Mouse (Mus musculus) CH12.LX (cell line): ENCODE results near the gene Tnnt1. TPM values are rescaled to one million over a fixed set of nuclear protein-coding genes. Genes with fewer than 3 reads are reported as not detected.

Experiments
- DNase-seq: peaks from one replicate; pipeline ENCODE4 v3.0.0-alpha.2; 2013; ENCODE audit errors: extremely low read depth
- H3K27ac ChIP-seq: 2 replicates; pipeline ENCODE4 v1.5.1; 2012; ENCODE audit warnings: low read depth, mild to moderate bottlenecking, control low read depth, moderate library complexity; ENCODE audit not compliant: insufficient read depth
- H3K27me3 ChIP-seq: replicated peaks from 2 replicates; pipeline ENCODE3; 2012; ENCODE audit warnings: inconsistent platforms
- H3K36me3 ChIP-seq, 2 experiments: replicated peaks in 1 of 2; 2 replicates each; pipeline versions ENCODE3 to v1.6.1; 2012; ENCODE audit warnings: inconsistent platforms in 1 of 2, low read length in 1 of 2, mild to moderate bottlenecking in 1 of 2, mixed read lengths in 1 of 2, moderate library complexity in 1 of 2; ENCODE audit not compliant: control insufficient read depth in 1 of 2, insufficient read depth in 1 of 2
- H3K4me1 ChIP-seq, 2 experiments: 2 replicates each; pipeline ENCODE4 v1.6.1; 2012; ENCODE audit warnings: inconsistent platforms in 1 of 2, moderate library complexity in 1 of 2; ENCODE audit not compliant: insufficient read depth in 2 of 2, control insufficient read depth in 1 of 2
- H3K4me2 ChIP-seq: 2 replicates; pipeline ENCODE4 v1.6.1; 2012; ENCODE audit warnings: low read depth, mild to moderate bottlenecking, control low read depth; ENCODE audit not compliant: poor library complexity, insufficient read depth, severe bottlenecking
- H3K4me3 ChIP-seq, 3 experiments: fragments of 150-350 bp in 1 of 3; sonication (generic) in 1 of 3; replicated peaks in 1 of 3; 2 replicates each; pipeline versions ENCODE3 to v1.5.1; 2011 to 2012; ENCODE audit warnings: low read depth in 2 of 3, low read length in 2 of 3, mild to moderate bottlenecking in 2 of 3, moderate library complexity in 2 of 3, control low read depth in 1 of 3, improper control_type of control experiment in 1 of 3, inconsistent platforms in 1 of 3, mixed read lengths in 1 of 3; ENCODE audit not compliant: poor library complexity in 1 of 3
- H3K79me2 ChIP-seq: replicated peaks from 2 replicates; pipeline ENCODE4 v1.6.1; 2012; ENCODE audit warnings: mild to moderate bottlenecking, moderate library complexity; ENCODE audit not compliant: control insufficient read depth, poor library complexity, insufficient read depth, severe bottlenecking; ENCODE audit errors: extremely low read depth
- H3K9ac ChIP-seq: 2 replicates; pipeline ENCODE4 v1.6.1; 2012; ENCODE audit warnings: low read depth, mild to moderate bottlenecking, control low read depth, moderate library complexity; ENCODE audit not compliant: insufficient read depth
- H3K9me3 ChIP-seq: replicated peaks from 2 replicates; pipeline ENCODE3; 2012; ENCODE audit warnings: low read length, inconsistent platforms, mixed read lengths
- CHD1 ChIP-seq: IDR thresholded peaks from 2 replicates; pipeline ENCODE4 v1.6.1; 2012; ENCODE audit warnings: low read depth, low read length, improper control_type of control experiment, inconsistent platforms
- CTCF ChIP-seq, 2 experiments: IDR thresholded peaks in 1 of 2; conservative IDR thresholded peaks in 1 of 2; 2 replicates each; pipeline ENCODE4 v1.5.1; 2011 to 2012; ENCODE audit warnings: low read depth in 2 of 2, low read length in 2 of 2, improper control_type of control experiment in 1 of 2, inconsistent platforms in 1 of 2, mild to moderate bottlenecking in 1 of 2, moderate library complexity in 1 of 2
- EP300 ChIP-seq: IDR thresholded peaks from 2 replicates; pipeline ENCODE4 v1.6.1; 2011; ENCODE audit warnings: low read length, improper control_type of control experiment
- IRF4 ChIP-seq: IDR thresholded peaks from 2 replicates; pipeline ENCODE4 v1.6.1; 2014; ENCODE audit warnings: low read depth, mild to moderate bottlenecking, inconsistent platforms, low read length, improper control_type of control experiment
- KAT2A ChIP-seq: IDR thresholded peaks from 2 replicates; pipeline ENCODE4 v1.6.1; 2012; ENCODE audit warnings: low read length, improper control_type of control experiment, inconsistent platforms; ENCODE audit not compliant: insufficient replicate concordance
- MEF2A ChIP-seq: IDR thresholded peaks from 2 replicates; pipeline ENCODE4 v1.6.1; 2014; ENCODE audit warnings: low read depth, mild to moderate bottlenecking, inconsistent platforms, low read length, improper control_type of control experiment, borderline replicate concordance
- MXI1 ChIP-seq: IDR thresholded peaks from 2 replicates; pipeline ENCODE4 v1.6.1; 2011; ENCODE audit warnings: mild to moderate bottlenecking, low read depth, low read length, improper control_type of control experiment
- SIN3A ChIP-seq: IDR thresholded peaks from 2 replicates; pipeline ENCODE4 v1.6.1; 2012; ENCODE audit warnings: low read length, improper control_type of control experiment, inconsistent platforms
- SMC3 ChIP-seq: IDR thresholded peaks from 2 replicates; pipeline ENCODE4 v1.6.1; 2011; ENCODE audit warnings: low read depth, low read length, improper control_type of control experiment
- USF1 ChIP-seq: IDR thresholded peaks from 2 replicates; pipeline ENCODE4 v1.6.1; 2014; ENCODE audit warnings: low read depth, mild to moderate bottlenecking, inconsistent platforms, low read length, improper control_type of control experiment
- ZC3H11A ChIP-seq: IDR thresholded peaks from 2 replicates; pipeline ENCODE4 v1.6.1; 2012; ENCODE audit warnings: low read depth, mild to moderate bottlenecking, inconsistent platforms, low read length, improper control_type of control experiment
- dilution Hi-C: fragments of 300-500 bp; cut with MboI; formaldehyde crosslinking; loops from 2 replicates; pipeline ENCODE4 v1.14.3; 2020; ENCODE audit warnings: low sequenced_read_pairs; ENCODE audit not compliant: extremely low pct_unique_long_range_greater_than_20kb, extremely low pct_ligation_motif_present
- in situ Hi-C: fragments of 300-500 bp; cut with MboI; formaldehyde crosslinking; loops from 3 replicates; pipeline ENCODE4 v1.14.3; 2019; ENCODE audit warnings: low sequenced_read_pairs, low pct_ligation_motif_present, low pct_unique_long_range_greater_than_20kb, mixed read lengths
- polyA plus RNA-seq: library from polyadenylated mRNA; unstranded; fragments of >175 nt; gene quantifications from 2 replicates; pipeline ENCODE4 v1.2.1, GENCODE M21; 2012; ENCODE audit warnings: low read depth; ENCODE audit not compliant: insufficient read length
- total RNA-seq, 2 experiments: library from RNA; depleted of rRNA; stranded (reverse); fragments of 300-350 nt in 1 of 2; fragments of >200 nt in 1 of 2; gene quantifications; 2 replicates each; pipeline ENCODE4 v1.2.3; 2012 to 2014

The Tnnt1 gene
- total and polyA plus RNA-seq, 3 experiments: 0.30 to 0.36 TPM; not detected in 1

- Histone ChIP-seq H3K27ac (no peak overlapping the region), H3K9ac (no peak overlapping the region), H3K4me2 (no peak overlapping the region), H3K27me3 (no peaks in the 10 kb centered on the region), H3K4me3 (no peak overlapping the region), H3K36me3 (peaks cover 28 to 71% of the 10 kb centered on the region in 2 experiments), H3K79me2 (no peaks in the 10 kb centered on the region), H3K9me3 (no peaks in the 10 kb centered on the region), H3K4me1 (peaks cover 2 to 10% of the 10 kb centered on the region in 2 experiments; a peak in 3 of 4 replicates)
- TF ChIP-seq MXI1: no peak
- no peak for TF ChIP-seq IRF4
- TF ChIP-seq CHD1: no peak
- no peak for TF ChIP-seq CTCF (conservative IDR thresholded peaks at IDR 0.05 in 1 of 2, IDR thresholded peaks at IDR 0.05 in 1 of 2; ENCODE audit: low read depth in 2 of 2, low read length in 2 of 2)
- no peak for TF ChIP-seq MEF2A
- in situ Hi-C loops: no loop called here
- dilution Hi-C loops: no loop called here
- no peak for DNase-seq
Observed at GRCm38 (mm10) chr7:4467801-4468200, 48.4 kb downstream of the Tnnt1 start.

DNA sequence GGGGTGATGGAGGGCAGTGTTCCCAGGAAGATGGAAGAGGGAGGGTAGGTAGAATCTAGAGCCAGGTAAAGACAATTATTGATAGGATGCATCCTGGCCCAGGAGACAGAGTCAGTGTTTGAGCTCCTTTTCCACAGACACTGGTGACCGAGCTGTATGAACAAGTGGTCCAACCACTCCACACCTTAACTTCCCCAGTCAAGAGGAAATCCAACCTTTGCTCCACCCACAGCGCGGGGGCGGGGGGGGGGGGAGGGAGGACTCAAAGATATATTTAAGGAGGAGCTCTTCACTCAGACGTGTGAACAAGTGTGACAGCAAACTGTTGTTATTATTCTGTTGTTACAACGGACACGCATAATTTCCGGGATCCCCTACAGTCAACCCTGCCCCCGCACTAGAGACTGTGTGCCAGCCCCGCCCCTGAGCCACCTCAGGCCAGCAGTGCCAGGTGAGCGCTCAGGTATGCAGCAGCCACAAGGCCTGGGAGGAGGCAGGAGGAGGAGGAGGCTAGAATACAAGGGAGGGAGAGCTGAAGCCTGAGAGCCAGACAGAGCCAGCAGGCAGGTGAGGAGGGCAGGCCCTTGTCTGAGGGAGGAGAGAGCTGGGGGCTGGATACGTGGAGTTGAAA lies 51.9 kb downstream of the Tnnt1 start:
- H3K27ac ChIP-seq: no peak overlapping the region
- no peak overlapping the region for H3K9ac ChIP-seq
- H3K4me2 ChIP-seq: no peak overlapping the region
- H3K27me3 ChIP-seq: no peaks in the 10 kb centered on the region
- H3K36me3 ChIP-seq: peaks cover 8 to 43% of the 10 kb centered on the region in 2 experiments
- dilution Hi-C loops: no loop called here
- H3K4me1 ChIP-seq: peaks cover 2 to 21% of the 10 kb centered on the region in 2 experiments; a peak in 3 of 4 replicates
- in situ Hi-C loops: no loop called here
- no peak overlapping the region for H3K4me3 ChIP-seq
- no peak for DNase-seq
- TF ChIP-seq SIN3A (no peak), SMC3 (no peak), KAT2A (no peak), ZC3H11A (no peak), USF1 (no peak), EP300 (no peak)
- 0 out of 2 replicates have a peak, but pooled peaks cover 5% of the 10 kb centered on the region for H3K79me2 ChIP-seq
- H3K9me3 ChIP-seq: no peaks in the 10 kb centered on the region
